Mouse (Mus musculus) MEL (cell line): ENCODE measurements around the gene Zrsr2. TPM values are rescaled to one million over a fixed set of nuclear protein-coding genes. Genes with fewer than 3 reads are reported as not detected.

Source experiments
- DNase-seq: peaks from one replicate; pipeline ENCODE4 v3.0.0; 2011; ENCODE audit warnings: low read depth, low spot score
- H3K27ac ChIP-seq: 2 replicates; pipeline ENCODE4 v1.5.1; 2012; ENCODE audit warnings: low read depth, mild to moderate bottlenecking, control low read depth, low read length, moderate library complexity; ENCODE audit not compliant: control insufficient read depth
- H3K27me3 ChIP-seq, 2 experiments: fragments of 150-350 bp in 1 of 2; sonication (generic) in 1 of 2; 2 replicates each; pipeline ENCODE4 v1.6.1; 2012; ENCODE audit warnings: low read length in 2 of 2, mild to moderate bottlenecking in 2 of 2, improper control_type of control experiment in 1 of 2, moderate library complexity in 1 of 2; ENCODE audit not compliant: insufficient read depth in 2 of 2, control insufficient read depth in 1 of 2
- H3K36me3 ChIP-seq, 2 experiments: 2 replicates each; pipeline ENCODE4 v1.6.1; 2012 to 2014; ENCODE audit warnings: low read length in 2 of 2, improper control_type of control experiment in 1 of 2, inconsistent platforms in 1 of 2, mild to moderate bottlenecking in 1 of 2; ENCODE audit not compliant: insufficient read depth in 2 of 2, control insufficient read depth in 1 of 2
- H3K4me1 ChIP-seq, 2 experiments: fragments of 150-350 bp in 1 of 2; sonication (generic) in 1 of 2; 2 replicates each; pipeline ENCODE4 v1.6.1; 2012; ENCODE audit warnings: low read length in 2 of 2, improper control_type of control experiment in 1 of 2, mild to moderate bottlenecking in 1 of 2; ENCODE audit not compliant: insufficient read depth in 2 of 2, control insufficient read depth in 1 of 2
- H3K4me3 ChIP-seq, 2 experiments: fragments of 150-350 bp in 1 of 2; sonication (generic) in 1 of 2; 2 replicates each; pipeline ENCODE4 v1.5.1; 2012; ENCODE audit warnings: low read depth in 2 of 2, low read length in 2 of 2, mild to moderate bottlenecking in 2 of 2, moderate library complexity in 2 of 2, control low read depth in 1 of 2, improper control_type of control experiment in 1 of 2; ENCODE audit not compliant: control insufficient read depth in 1 of 2, insufficient read depth in 1 of 2
- H3K79me2 ChIP-seq: 2 replicates; pipeline ENCODE4 v1.6.1; 2012; ENCODE audit warnings: mild to moderate bottlenecking, low read length, moderate library complexity; ENCODE audit not compliant: control insufficient read depth, poor library complexity, insufficient read depth
- H3K9ac ChIP-seq: 2 replicates; pipeline ENCODE4 v1.6.1; 2012; ENCODE audit warnings: low read depth, mild to moderate bottlenecking, control low read depth, low read length, moderate library complexity; ENCODE audit not compliant: control insufficient read depth, poor library complexity, severe bottlenecking
- H3K9me3 ChIP-seq: fragments of 150-350 bp; sonication (generic); replicated peaks from 2 replicates; pipeline ENCODE4 v1.6.1; 2012; ENCODE audit warnings: mild to moderate bottlenecking, low read length, improper control_type of control experiment, moderate library complexity; ENCODE audit not compliant: insufficient read depth
- BHLHE40 ChIP-seq: IDR thresholded peaks from 2 replicates; pipeline ENCODE4 v1.6.1; 2012; ENCODE audit warnings: low read depth, mild to moderate bottlenecking, inconsistent platforms, low read length, improper control_type of control experiment, borderline replicate concordance
- CHD1 ChIP-seq: IDR thresholded peaks from 2 replicates; pipeline ENCODE4 v1.6.1; 2012; ENCODE audit warnings: low read depth, mild to moderate bottlenecking, inconsistent platforms, low read length, improper control_type of control experiment
- CHD2 ChIP-seq: IDR thresholded peaks from 2 replicates; pipeline ENCODE4 v1.6.1; 2011; ENCODE audit warnings: low read length, improper control_type of control experiment
- CTCF ChIP-seq, 3 experiments: IDR thresholded peaks in 2 of 3; conservative IDR thresholded peaks in 1 of 3; 2 replicates each; pipeline ENCODE4 v1.5.1; 2011 to 2012; ENCODE audit warnings: low read length in 3 of 3, low read depth in 2 of 3, mild to moderate bottlenecking in 2 of 3, improper control_type of control experiment in 1 of 3, inconsistent platforms in 1 of 3, mixed read lengths in 1 of 3, moderate library complexity in 1 of 3; ENCODE audit not compliant: control insufficient read depth in 1 of 3, insufficient read depth in 1 of 3, poor library complexity in 1 of 3, severe bottlenecking in 1 of 3
- E2F4 ChIP-seq: IDR thresholded peaks from 2 replicates; pipeline ENCODE4 v1.6.1; 2011; ENCODE audit warnings: low read depth, low read length, improper control_type of control experiment, borderline replicate concordance
- ELF1 ChIP-seq: IDR thresholded peaks from 2 replicates; pipeline ENCODE4 v1.6.1; 2014; ENCODE audit warnings: low read depth, mild to moderate bottlenecking, inconsistent platforms, low read length, improper control_type of control experiment, moderate library complexity
- ETS1 ChIP-seq: IDR thresholded peaks from 2 replicates; pipeline ENCODE4 v1.6.1; 2012; ENCODE audit warnings: low read depth, mild to moderate bottlenecking, inconsistent platforms, low read length, improper control_type of control experiment, moderate library complexity
- GATA1 ChIP-seq: IDR thresholded peaks from 2 replicates; pipeline ENCODE4 v1.6.1; 2011; ENCODE audit warnings: low read depth, low read length, improper control_type of control experiment
- JUND ChIP-seq: IDR thresholded peaks from 2 replicates; pipeline ENCODE4 v1.6.1; 2011; ENCODE audit warnings: low read depth, mild to moderate bottlenecking, improper control_type of control experiment, low read length
- MAFK ChIP-seq: IDR thresholded peaks from 2 replicates; pipeline ENCODE4 v1.6.1; 2011; ENCODE audit warnings: low read depth, mild to moderate bottlenecking, low read length, improper control_type of control experiment, borderline replicate concordance
- MAX ChIP-seq: IDR thresholded peaks from 2 replicates; pipeline ENCODE4 v1.6.1; 2011; ENCODE audit warnings: low read length, improper control_type of control experiment
- MAZ ChIP-seq: IDR thresholded peaks from 2 replicates; pipeline ENCODE4 v1.6.1; 2012; ENCODE audit warnings: low read depth, mild to moderate bottlenecking, inconsistent platforms, low read length, improper control_type of control experiment
- NELFE ChIP-seq: IDR thresholded peaks from 2 replicates; pipeline ENCODE4 v1.6.1; 2011; ENCODE audit warnings: low read depth, low read length, improper control_type of control experiment
- NRF1 ChIP-seq: IDR thresholded peaks from 2 replicates; pipeline ENCODE4 v1.6.1; 2014; ENCODE audit warnings: low read depth, mild to moderate bottlenecking, inconsistent platforms, low read length, improper control_type of control experiment, moderate library complexity; ENCODE audit not compliant: poor library complexity, insufficient read depth, severe bottlenecking
- POLR2A ChIP-seq, 2 experiments: IDR thresholded peaks; 2 replicates each; pipeline ENCODE4 v1.6.1; 2011 to 2012; ENCODE audit warnings: low read length in 2 of 2, mild to moderate bottlenecking in 2 of 2, control low read depth in 1 of 2, improper control_type of control experiment in 1 of 2, low read depth in 1 of 2, moderate library complexity in 1 of 2; ENCODE audit not compliant: control insufficient read depth in 1 of 2, insufficient read depth in 1 of 2, poor library complexity in 1 of 2
- POLR2AphosphoS2 ChIP-seq: IDR thresholded peaks from 2 replicates; pipeline ENCODE4 v1.6.1; 2011; ENCODE audit warnings: low read length, improper control_type of control experiment
- POLR2AphosphoS5 ChIP-seq: IDR thresholded peaks from 2 replicates; pipeline ENCODE4 v1.6.1; 2012; ENCODE audit warnings: low read depth, borderline replicate concordance, mild to moderate bottlenecking, inconsistent platforms, low read length, moderate library complexity, mixed read lengths
- RCOR1 ChIP-seq: IDR thresholded peaks from 2 replicates; pipeline ENCODE4 v1.6.1; 2012; ENCODE audit warnings: low read depth, mild to moderate bottlenecking, inconsistent platforms, low read length, improper control_type of control experiment
- SIN3A ChIP-seq: IDR thresholded peaks from 2 replicates; pipeline ENCODE4 v1.6.1; 2012; ENCODE audit warnings: low read length, improper control_type of control experiment, inconsistent platforms
- TBP ChIP-seq: IDR thresholded peaks from 2 replicates; pipeline ENCODE4 v1.8.0; 2011; ENCODE audit warnings: low read depth, low read length, improper control_type of control experiment
- USF1 ChIP-seq: IDR thresholded peaks from 2 replicates; pipeline ENCODE4 v1.6.1; 2014; ENCODE audit warnings: low read depth, mild to moderate bottlenecking, inconsistent platforms, low read length, improper control_type of control experiment, moderate library complexity
- USF2 ChIP-seq, 2 experiments: IDR thresholded peaks; 2 replicates each; pipeline ENCODE4 v1.6.1; 2011 to 2012; ENCODE audit warnings: improper control_type of control experiment in 2 of 2, low read length in 2 of 2, borderline replicate concordance in 1 of 2, inconsistent platforms in 1 of 2, low read depth in 1 of 2, mild to moderate bottlenecking in 1 of 2; ENCODE audit not compliant: insufficient read depth in 1 of 2
- ZC3H11A ChIP-seq: IDR thresholded peaks from 2 replicates; pipeline ENCODE4 v1.6.1; 2012; ENCODE audit warnings: low read depth, mild to moderate bottlenecking, inconsistent platforms, low read length, improper control_type of control experiment
- ZKSCAN1 ChIP-seq: IDR thresholded peaks from 2 replicates; pipeline ENCODE4 v1.6.1; 2012; ENCODE audit warnings: low read depth, mild to moderate bottlenecking, inconsistent platforms, low read length, improper control_type of control experiment, moderate library complexity
- ZMIZ1 ChIP-seq: IDR thresholded peaks from 2 replicates; pipeline ENCODE4 v1.6.1; 2012; ENCODE audit warnings: low read depth, mild to moderate bottlenecking, inconsistent platforms, low read length, improper control_type of control experiment, moderate library complexity
- ZNF384 ChIP-seq: IDR thresholded peaks from 2 replicates; pipeline ENCODE4 v1.6.1; 2012; ENCODE audit warnings: low read depth, mild to moderate bottlenecking, inconsistent platforms, low read length, improper control_type of control experiment
- polyA plus RNA-seq, 2 experiments: library from polyadenylated mRNA; stranded (reverse) in 1 of 2; unstranded in 1 of 2; fragments of >175 nt in 1 of 2; fragments of >200 nt in 1 of 2; gene quantifications; 2 replicates each; pipeline versions ENCODE4 v1.2.1 to v1.2.4; 2012; ENCODE audit warnings: low replicate concordance in 2 of 2, low read depth in 1 of 2; ENCODE audit not compliant: insufficient read length in 2 of 2, insufficient read depth in 1 of 2, missing spikeins in 1 of 2
- total RNA-seq: library from RNA; depleted of rRNA; stranded (reverse); fragments of 300-350 nt; gene quantifications from 2 replicates; pipeline ENCODE4 v1.2.3, GENCODE M21; 2012

Gene Zrsr2
- total and polyA plus RNA-seq, 3 experiments, result 27.5 to 96.4 TPM; not detected in 1

DNA sequence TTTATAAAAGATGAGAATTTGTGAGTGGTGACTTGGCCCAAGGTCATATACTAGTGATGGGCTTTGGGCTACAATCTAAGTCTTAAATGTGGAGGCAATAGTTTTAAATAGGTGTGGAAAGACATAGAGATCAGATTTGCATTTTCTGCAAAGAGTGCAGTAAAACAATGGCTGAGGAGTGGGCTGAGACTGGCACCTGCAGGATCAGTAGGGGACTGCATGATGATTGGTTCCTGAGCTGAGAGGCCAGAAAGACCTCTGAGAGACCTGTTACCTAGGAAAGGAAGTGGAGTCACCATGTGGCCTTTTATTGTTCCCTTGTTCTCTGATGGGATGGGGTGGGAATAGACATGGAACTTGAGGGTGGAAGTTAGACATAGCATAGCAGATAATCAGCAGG is 45.7 kb downstream of the Zrsr2 start (continued):
- TF ChIP-seq USF2 (IDR thresholded peaks at IDR 0.05; ENCODE audit: borderline replicate concordance in 1 of 2, insufficient read depth in 1 of 2, low read depth in 1 of 2, low read length in 2 of 2), result no peak
- no peak for TF ChIP-seq CHD2
- TF ChIP-seq ZNF384, result no peak
- TF ChIP-seq RCOR1, result no peak
- TF ChIP-seq ZKSCAN1, result no peak
- TF ChIP-seq CHD1, result no peak
- TF ChIP-seq ZMIZ1, result no peak

DNA sequence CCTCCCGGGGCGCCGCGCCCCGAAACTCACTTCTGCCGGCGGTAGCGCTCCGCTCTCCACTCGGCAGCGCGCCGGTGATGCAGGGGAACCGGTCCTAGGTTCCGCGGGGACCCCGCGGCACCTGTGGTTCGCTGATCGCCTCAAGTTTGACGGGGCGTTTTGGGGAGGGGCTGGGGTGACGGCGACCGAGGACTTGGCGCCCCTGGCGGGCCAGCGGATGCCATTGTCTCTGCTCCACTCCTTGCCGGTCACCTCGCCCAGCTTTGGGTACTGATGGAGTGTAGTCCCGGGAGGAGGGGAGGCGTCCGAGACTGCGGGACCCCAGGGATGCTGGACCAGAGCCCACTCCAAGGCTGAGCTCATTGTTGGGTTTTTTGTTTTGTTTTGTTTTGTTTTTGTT is 49.1 kb downstream of the Zrsr2 start:
- TF ChIP-seq MAZ (0 out of 2 replicates have a peak, but pooled peaks have one; percentile 25), CTCF (IDR thresholded peaks at IDR 0.05 in 2 of 3, conservative IDR thresholded peaks at IDR 0.05 in 1 of 3; ENCODE audit: control insufficient read depth in 1 of 3, insufficient read depth in 1 of 3, low read depth in 2 of 3, low read length in 3 of 3, poor library complexity in 1 of 3, severe bottlenecking in 1 of 3) (peak in 2 of 3 experiments; percentile 8 to 37; a peak in 2 of 6 replicates), CHD2 (no peak)
- peak overlapping the region; percentile 84 for H3K4me3 ChIP-seq
- DNase-seq, result peak; percentile 61
- H3K79me2 ChIP-seq, result peaks cover 2% of the 10 kb centered on the region; the same call in 1 of the 2 replicates
- H3K9me3 ChIP-seq, result no peaks in the 10 kb centered on the region
- H3K27me3 ChIP-seq, result no peaks in the 10 kb centered on the region
- peak overlapping the region; percentile 82 for H3K9ac ChIP-seq
- H3K4me1 ChIP-seq, result no peaks in the 10 kb centered on the region; a peak in 2 of 4 replicates
- peaks cover 0 to 11% of the 10 kb centered on the region in 2 experiments; a peak in 2 of 4 replicates for H3K36me3 ChIP-seq
- no peak overlapping the region for H3K27ac ChIP-seq

DNA sequence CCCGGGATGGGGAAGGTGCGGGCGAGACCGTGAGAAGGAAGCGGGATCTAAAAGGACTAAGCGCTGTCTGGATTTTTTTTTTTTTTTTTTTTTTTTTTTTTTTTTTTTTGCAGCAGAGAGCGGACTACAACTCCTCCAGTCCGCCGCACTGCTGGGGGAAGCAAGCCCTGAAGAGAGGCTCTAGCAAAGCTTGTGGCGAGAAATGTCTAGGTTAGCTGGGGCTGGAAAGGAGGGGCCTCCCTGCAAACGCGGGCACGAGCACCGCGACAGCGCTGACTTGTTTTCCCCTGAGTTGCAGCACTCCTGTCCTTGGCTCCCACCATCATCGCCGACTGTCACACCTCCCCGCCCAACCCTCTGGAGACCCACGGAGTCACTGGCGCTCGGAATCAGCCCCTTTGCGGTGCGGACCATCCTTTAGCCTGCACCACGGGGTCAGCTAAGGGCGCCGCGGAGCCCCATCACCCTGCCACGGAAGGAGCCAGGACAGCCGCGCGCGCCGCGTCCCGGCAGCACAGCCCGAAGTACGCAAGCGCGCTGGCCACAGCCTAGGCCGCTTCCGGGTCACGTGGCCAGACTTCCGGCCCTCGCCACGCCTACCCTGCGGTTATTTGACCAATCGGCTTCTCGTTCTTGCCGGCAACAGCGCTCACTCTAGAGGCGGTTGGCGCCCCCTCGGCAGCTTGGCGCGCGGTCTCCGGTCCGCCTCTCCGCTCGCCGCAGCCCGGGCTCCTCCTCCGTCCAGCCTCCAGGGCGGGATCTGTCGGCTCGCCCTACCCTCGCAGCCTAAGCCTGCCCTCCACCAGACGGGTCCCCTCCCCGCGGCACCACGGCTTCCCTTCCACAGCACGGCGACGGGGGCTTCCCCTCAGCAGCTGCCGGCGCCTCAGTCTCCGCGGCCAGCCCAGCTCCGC is 49.9 kb downstream of the Zrsr2 start, which contains the start of gene Ap1s2:
TSS of gene Ap1s2 (plus strand) at position 681 of the 914 bp plus-strand sequence.
- H3K4me1 ChIP-seq, result no peaks in the 10 kb centered on the region; a peak in 2 of 4 replicates
- H3K4me3 ChIP-seq, result peak within 1 kb of the TSS; percentile 84 to 94
- no peaks in the 10 kb centered on the region for H3K27me3 ChIP-seq
- H3K79me2 ChIP-seq, result peaks cover 2% of the 10 kb centered on the region; the same call in 1 of the 2 replicates
- no peaks in the 10 kb centered on the region for H3K9me3 ChIP-seq
- H3K27ac ChIP-seq, result peak within 1 kb of the TSS; percentile 90
- DNase-seq, result peak; percentile 98
- H3K9ac ChIP-seq, result peak within 1 kb of the TSS; percentile 96
- peaks cover 0 to 11% of the 10 kb centered on the region in 2 experiments; a peak in 2 of 4 replicates for H3K36me3 ChIP-seq
- TF ChIP-seq MAZ (peak; percentile 74), BHLHE40 (no peak), ETS1 (no peak), GATA1 (no peak), ELF1 (peak; percentile 99), USF2 (IDR thresholded peaks at IDR 0.05; ENCODE audit: borderline replicate concordance in 1 of 2, insufficient read depth in 1 of 2, low read depth in 1 of 2, low read length in 2 of 2) (peak; percentile 61 to 90; a peak in 3 of 4 replicates), CHD2 (no peak), NELFE (peak; percentile 95), E2F4 (peak; percentile 65; the same call in 1 of the 2 replicates), MAX (peak; percentile 94), JUND (no peak), ZC3H11A (no peak), POLR2AphosphoS2 (peak; percentile 85), POLR2A (IDR thresholded peaks at IDR 0.05; ENCODE audit: control insufficient read depth in 1 of 2, insufficient read depth in 1 of 2, low read depth in 1 of 2, low read length in 2 of 2, poor library complexity in 1 of 2) (peak; percentile 96 to 98), CTCF (IDR thresholded peaks at IDR 0.05 in 2 of 3, conservative IDR thresholded peaks at IDR 0.05 in 1 of 3; ENCODE audit: control insufficient read depth in 1 of 3, insufficient read depth in 1 of 3, low read depth in 2 of 3, low read length in 3 of 3, poor library complexity in 1 of 3, severe bottlenecking in 1 of 3) (0 out of 6 replicates have a peak, but pooled peaks of 1 of the 3 experiments have one; percentile 6), ZMIZ1 (peak; percentile 70), NRF1 (peak; percentile 77), POLR2AphosphoS5 (no peak), MAFK (no peak), SIN3A (peak; percentile 55), USF1 (peak; percentile 99), TBP (peak; percentile 72)
